Mouse (Mus musculus): ENCODE measurements around the gene Slc5a5. TPM values are rescaled to one million over a fixed set of nuclear protein-coding genes. Genes with fewer than 3 reads are reported as not detected.
A peak's percentile ranks its signal among the peaks of the same experiment; 100 is the strongest.

Slc5a5 gene
- polyA plus RNA-seq, 1 experiment: 0.19 TPM

GRCm38 (mm10) chr8:70841147-70842072, 51.1 kb downstream of the Slc5a5 start:
- no peaks in the 10 kb centered on the region for H3K36me3 ChIP-seq (ENCODE audit: control insufficient read depth, insufficient read depth, low read length)
- peaks cover 3% of the 10 kb centered on the region; the same call in 1 of the 2 replicates for H3K4me1 ChIP-seq (ENCODE audit: control insufficient read depth, insufficient read depth, low read length)
- peak overlapping the region; percentile 60; the same call in 1 of the 2 replicates for H3K27ac ChIP-seq (ENCODE audit: insufficient read depth, low read depth, low read length)
- H3K27me3 ChIP-seq (replicated peaks; ENCODE audit: control insufficient read depth, insufficient read depth, low read length): no peaks in the 10 kb centered on the region
- no peak overlapping the region for H3K4me3 ChIP-seq (ENCODE audit: insufficient read depth, low read depth, low read length)
- DNase-seq: peak; percentile 93
- WGBS: 33% methylated on average over 22 of the region's 22 CpGs
- no peak for TF ChIP-seq POLR2A (IDR thresholded peaks at IDR 0.05; ENCODE audit: low read depth, low read length)
- TF ChIP-seq CTCF (conservative IDR thresholded peaks at IDR 0.05; ENCODE audit: insufficient read depth, insufficient read length, low read depth, low read length): peak; percentile 94

- no peaks in the 10 kb centered on the region for H3K36me3 ChIP-seq (ENCODE audit: control insufficient read depth, insufficient read depth, low read length)
- peak; percentile 88 for DNase-seq
- no peak for TF ChIP-seq CTCF (conservative IDR thresholded peaks at IDR 0.05; ENCODE audit: insufficient read depth, insufficient read length, low read depth, low read length)
- no peak for TF ChIP-seq POLR2A (IDR thresholded peaks at IDR 0.05; ENCODE audit: low read depth, low read length)
- H3K4me1 ChIP-seq (ENCODE audit: control insufficient read depth, insufficient read depth, low read length): peaks cover 3% of the 10 kb centered on the region; the same call in 1 of the 2 replicates
- WGBS: 26% methylated on average over 10 of the region's 10 CpGs
- no peaks in the 10 kb centered on the region for H3K27me3 ChIP-seq (replicated peaks; ENCODE audit: control insufficient read depth, insufficient read depth, low read length)
- peak overlapping the region; percentile 60; the same call in 1 of the 2 replicates for H3K27ac ChIP-seq (ENCODE audit: insufficient read depth, low read depth, low read length)
- no peak overlapping the region for H3K4me3 ChIP-seq (ENCODE audit: insufficient read depth, low read depth, low read length)
These were observed 52.0 kb downstream of the Slc5a5 start for GRCm38 (mm10) chr8:70840590-70840989.

GRCm38 (mm10) chr8:70839408-70840351, 52.9 kb downstream of the Slc5a5 start, which contains the start of gene Arrdc2:
TSS of gene Arrdc2 (minus strand) at chr8:70839720.
- 2% methylated on average over 55 of the region's 55 CpGs for WGBS
- TF ChIP-seq POLR2A (IDR thresholded peaks at IDR 0.05; ENCODE audit: low read depth, low read length): peak; percentile 99
- TF ChIP-seq CTCF (conservative IDR thresholded peaks at IDR 0.05; ENCODE audit: insufficient read depth, insufficient read length, low read depth, low read length): no peak
- DNase-seq: peak; percentile 100
- Histone ChIP-seq H3K4me1 (ENCODE audit: control insufficient read depth, insufficient read depth, low read length) (peaks cover 3% of the 10 kb centered on the region; the same call in 1 of the 2 replicates), H3K36me3 (ENCODE audit: control insufficient read depth, insufficient read depth, low read length) (no peaks in the 10 kb centered on the region), H3K4me3 (ENCODE audit: insufficient read depth, low read depth, low read length) (peak within 1 kb of the TSS; percentile 70), H3K27ac (ENCODE audit: insufficient read depth, low read depth, low read length) (peak within 1 kb of the TSS; percentile 87), H3K27me3 (replicated peaks; ENCODE audit: control insufficient read depth, insufficient read depth, low read length) (no peaks in the 10 kb centered on the region)

GRCm38 (mm10) chr8:70838654-70839407, 53.7 kb downstream of the Slc5a5 start:
- no peaks in the 10 kb centered on the region for H3K36me3 ChIP-seq (ENCODE audit: control insufficient read depth, insufficient read depth, low read length)
- TF ChIP-seq CTCF (conservative IDR thresholded peaks at IDR 0.05; ENCODE audit: insufficient read depth, insufficient read length, low read depth, low read length) (no peak), POLR2A (IDR thresholded peaks at IDR 0.05; ENCODE audit: low read depth, low read length) (no peak)
- no peaks in the 10 kb centered on the region for H3K27me3 ChIP-seq (replicated peaks; ENCODE audit: control insufficient read depth, insufficient read depth, low read length)
- H3K4me3 ChIP-seq (ENCODE audit: insufficient read depth, low read depth, low read length): peak overlapping the region; percentile 70
- peak overlapping the region; percentile 87 for H3K27ac ChIP-seq (ENCODE audit: insufficient read depth, low read depth, low read length)
- 3% methylated on average over 66 of the region's 66 CpGs for WGBS
- H3K4me1 ChIP-seq (ENCODE audit: control insufficient read depth, insufficient read depth, low read length): peaks cover 7% of the 10 kb centered on the region
- peak; percentile 34 for DNase-seq

DNA sequence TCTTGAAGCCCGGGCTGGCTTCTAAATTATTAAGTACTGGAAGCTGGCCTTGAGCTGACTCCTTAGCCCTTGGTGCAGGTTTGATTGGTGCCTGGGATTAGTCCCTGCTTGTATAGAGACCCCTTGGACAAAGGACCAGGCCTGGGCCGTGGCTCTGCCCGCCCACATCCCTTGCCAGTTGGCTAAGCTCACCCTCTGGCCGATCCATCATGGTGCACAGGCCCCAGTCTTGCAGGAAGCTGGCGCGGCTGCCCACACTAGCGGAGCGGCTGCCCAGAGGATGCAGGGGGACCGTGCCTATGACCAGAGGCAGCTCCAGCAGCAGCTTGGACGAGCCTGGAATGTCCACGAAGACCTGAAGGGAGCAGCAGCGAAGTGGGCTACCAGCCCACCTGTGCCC, 55.9 kb downstream of the Slc5a5 start:
- no peak overlapping the region for H3K27ac ChIP-seq (ENCODE audit: insufficient read depth, low read depth, low read length)
- no peaks in the 10 kb centered on the region for H3K36me3 ChIP-seq (ENCODE audit: control insufficient read depth, insufficient read depth, low read length)
- H3K4me1 ChIP-seq (ENCODE audit: control insufficient read depth, insufficient read depth, low read length): peaks cover 11% of the 10 kb centered on the region
- H3K27me3 ChIP-seq (replicated peaks; ENCODE audit: control insufficient read depth, insufficient read depth, low read length): no peaks in the 10 kb centered on the region
- TF ChIP-seq POLR2A (IDR thresholded peaks at IDR 0.05; ENCODE audit: low read depth, low read length) (no peak), CTCF (conservative IDR thresholded peaks at IDR 0.05; ENCODE audit: insufficient read depth, insufficient read length, low read depth, low read length) (no peak)
- 85% methylated on average over 12 of the region's 12 CpGs for WGBS
- no peak overlapping the region for H3K4me3 ChIP-seq (ENCODE audit: insufficient read depth, low read depth, low read length)
- no peak for DNase-seq

DNA sequence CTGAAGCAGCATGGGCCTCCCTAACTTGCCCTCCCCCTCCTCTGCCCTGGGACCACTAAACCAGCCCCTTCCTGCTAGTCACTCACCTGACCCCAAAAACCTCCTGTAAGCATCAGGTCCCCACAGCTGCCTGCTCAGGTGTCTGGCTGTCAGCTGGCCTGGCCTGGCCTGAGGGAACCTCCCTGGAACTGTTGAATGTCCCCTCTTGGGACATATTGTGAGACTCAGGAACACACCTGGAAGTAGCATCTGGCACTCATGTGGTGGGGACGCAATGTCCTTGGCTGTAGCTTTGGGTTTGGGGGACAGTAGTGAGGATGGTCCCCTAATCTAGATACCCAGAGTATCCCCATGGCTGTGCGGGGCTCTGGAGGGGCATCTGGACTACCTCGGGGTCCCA, 58.5 kb downstream of the Slc5a5 start:
- TF ChIP-seq POLR2A (IDR thresholded peaks at IDR 0.05; ENCODE audit: low read depth, low read length): no peak
- no peak for TF ChIP-seq CTCF (conservative IDR thresholded peaks at IDR 0.05; ENCODE audit: insufficient read depth, insufficient read length, low read depth, low read length)
- 98% methylated on average over 3 of the region's 3 CpGs for WGBS
- no peaks in the 10 kb centered on the region for H3K27me3 ChIP-seq (replicated peaks; ENCODE audit: control insufficient read depth, insufficient read depth, low read length)
- H3K4me3 ChIP-seq (ENCODE audit: insufficient read depth, low read depth, low read length): no peak overlapping the region
- no peaks in the 10 kb centered on the region for H3K36me3 ChIP-seq (ENCODE audit: control insufficient read depth, insufficient read depth, low read length)
- no peak overlapping the region for H3K27ac ChIP-seq (ENCODE audit: insufficient read depth, low read depth, low read length)
- DNase-seq: no peak
- H3K4me1 ChIP-seq (ENCODE audit: control insufficient read depth, insufficient read depth, low read length): peaks cover 8% of the 10 kb centered on the region

All from kidney, adult 2 months (tissue).